Mouse (Mus musculus): ENCODE measurements around the gene Esr1.

Esr1 gene

DNA sequence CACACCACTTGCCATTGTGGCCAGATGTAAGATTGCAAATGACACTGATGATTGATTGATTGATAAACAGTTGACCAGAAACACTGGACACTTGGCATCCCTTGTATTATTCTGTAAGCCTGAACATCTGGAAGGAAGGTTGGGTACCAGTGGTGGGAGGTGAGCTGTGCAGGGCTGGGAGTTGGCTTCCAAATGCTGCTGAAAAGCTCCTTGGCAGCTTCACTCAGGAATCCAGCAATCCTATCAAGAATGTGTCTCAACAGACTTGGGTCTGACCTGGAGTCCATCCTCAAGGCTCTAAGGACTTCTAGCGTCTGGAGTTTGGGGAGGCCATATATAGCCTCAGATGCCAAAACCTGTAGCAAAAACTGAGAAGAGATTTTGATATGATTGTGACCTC lies 403.6 kb downstream of the Esr1 start:
- WGBS, result 79% methylated on average over 1 of the region's 1 CpGs

DNA sequence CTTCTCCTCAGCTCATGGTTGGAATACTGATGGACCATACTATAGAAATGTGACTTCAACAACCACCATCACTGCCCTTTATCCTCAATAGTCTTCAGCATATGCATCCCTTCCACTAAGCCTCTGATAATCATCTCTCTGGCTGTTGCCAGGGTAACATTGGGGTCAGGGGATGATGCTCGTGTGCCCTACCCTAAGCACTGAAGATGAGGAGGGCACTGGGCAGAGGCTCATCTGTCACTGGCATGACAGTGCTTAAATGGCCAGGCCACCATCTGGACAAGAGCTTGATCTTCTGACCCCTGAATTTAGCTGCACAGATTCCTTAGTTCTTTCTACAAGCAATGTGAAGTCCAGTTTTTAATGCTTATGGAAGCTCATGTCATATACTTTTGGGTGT lies 405.8 kb downstream of the Esr1 start:
- WGBS, result 82% methylated on average over 1 of the region's 1 CpGs

DNA sequence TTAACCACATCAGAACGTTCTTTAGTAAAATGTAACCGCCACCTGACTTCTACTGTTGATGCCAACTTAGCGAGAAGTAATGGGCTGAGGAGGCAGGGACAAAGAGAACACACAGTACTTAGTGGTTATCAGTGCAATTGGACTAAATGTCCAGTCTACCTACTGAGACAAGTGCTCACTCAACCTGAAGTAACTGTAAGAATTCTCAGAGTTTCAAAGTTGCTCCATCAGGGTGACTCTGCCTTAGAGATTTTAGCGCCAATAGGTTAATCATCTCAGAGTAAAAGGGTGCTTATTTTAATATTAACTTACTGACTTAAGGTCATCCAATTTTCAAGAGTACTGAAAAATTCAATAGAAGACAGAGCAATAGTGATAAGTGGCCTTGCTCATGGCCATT lies 414.5 kb downstream of the Esr1 start:
- WGBS, result 87% methylated on average over 4 of the region's 4 CpGs

DNA sequence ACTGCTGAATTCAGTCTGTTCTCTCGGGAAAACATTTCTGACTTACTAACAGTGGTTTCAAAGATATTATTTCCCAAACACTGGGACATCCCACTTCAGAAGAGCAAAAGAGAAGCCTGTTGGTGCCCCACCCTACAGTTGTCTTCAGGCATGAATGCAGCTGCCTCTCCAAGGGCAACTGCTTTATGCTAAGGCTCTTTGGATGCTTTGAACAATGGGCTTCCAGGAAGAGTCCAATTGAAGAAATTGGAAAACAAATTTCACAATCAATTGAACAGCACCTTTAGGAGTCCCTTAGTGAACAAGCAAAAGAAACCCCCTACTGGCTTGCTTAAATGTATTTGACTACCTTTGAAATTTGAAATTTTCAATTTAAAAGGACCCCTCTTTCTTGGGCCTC lies 415.8 kb downstream of the Esr1 start:
- 74% methylated on average over 1 of the region's 1 CpGs for WGBS

DNA sequence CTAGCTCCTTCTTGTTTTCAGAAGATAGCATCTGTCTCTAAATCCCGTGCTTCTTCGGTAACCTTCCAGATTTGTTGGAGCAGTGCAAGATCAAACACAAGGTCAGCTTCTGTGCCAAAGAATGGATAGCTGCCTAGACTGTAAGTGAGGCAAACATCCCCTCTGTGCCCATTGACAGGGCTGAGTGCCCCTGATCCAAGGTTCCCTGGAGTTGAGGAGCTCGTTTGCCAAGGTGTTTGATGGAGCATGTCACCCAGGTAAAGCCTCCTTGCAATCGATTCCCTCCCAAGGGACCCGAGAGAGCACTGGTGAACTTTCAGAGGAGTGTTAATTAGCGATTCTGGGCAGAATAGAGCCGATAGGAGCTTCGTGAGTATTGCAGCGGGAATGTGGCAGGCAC lies 416.9 kb downstream of the Esr1 start:
- 84% methylated on average over 9 of the region's 9 CpGs for WGBS

DNA sequence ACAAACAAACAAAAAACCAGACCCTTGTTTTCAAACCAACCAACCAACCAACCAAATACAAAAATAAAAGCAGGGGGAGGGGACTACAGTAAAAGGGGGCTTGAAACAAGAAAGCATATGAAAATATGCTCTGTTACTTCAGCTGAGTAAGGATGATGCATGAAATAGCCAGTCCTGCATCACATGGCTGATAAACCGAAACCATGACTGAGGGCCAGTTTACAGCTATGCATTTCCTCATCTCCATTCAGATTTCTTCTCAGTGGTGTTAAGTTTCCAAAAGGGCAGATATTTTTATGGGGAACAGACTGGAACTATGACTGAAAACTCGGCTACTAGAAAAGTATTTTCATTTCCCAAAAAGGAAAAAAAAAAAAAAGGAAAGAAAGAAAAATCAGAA lies 417.8 kb downstream of the Esr1 start:
- 68% methylated on average over 2 of the region's 2 CpGs for WGBS

DNA sequence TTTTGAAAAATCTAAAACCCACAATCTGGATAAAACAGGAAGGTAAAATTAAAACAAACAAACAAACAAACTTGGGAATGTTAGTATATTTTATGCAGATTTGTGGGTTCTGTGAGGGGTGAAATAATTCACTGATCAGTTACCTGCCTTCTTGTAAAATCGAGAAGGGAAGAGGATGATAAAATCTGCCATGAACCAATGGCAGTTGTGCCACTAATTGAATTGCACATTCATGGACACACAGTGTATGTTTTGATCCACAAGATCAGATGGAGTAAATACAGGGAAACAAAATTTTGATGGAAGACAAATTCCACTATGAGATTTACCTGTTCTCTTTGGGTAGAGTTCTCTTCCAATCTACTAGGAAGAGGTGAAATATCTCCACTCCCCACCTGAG lies 418.5 kb downstream of the Esr1 start:
- WGBS, result 86% methylated on average over 1 of the region's 1 CpGs

DNA sequence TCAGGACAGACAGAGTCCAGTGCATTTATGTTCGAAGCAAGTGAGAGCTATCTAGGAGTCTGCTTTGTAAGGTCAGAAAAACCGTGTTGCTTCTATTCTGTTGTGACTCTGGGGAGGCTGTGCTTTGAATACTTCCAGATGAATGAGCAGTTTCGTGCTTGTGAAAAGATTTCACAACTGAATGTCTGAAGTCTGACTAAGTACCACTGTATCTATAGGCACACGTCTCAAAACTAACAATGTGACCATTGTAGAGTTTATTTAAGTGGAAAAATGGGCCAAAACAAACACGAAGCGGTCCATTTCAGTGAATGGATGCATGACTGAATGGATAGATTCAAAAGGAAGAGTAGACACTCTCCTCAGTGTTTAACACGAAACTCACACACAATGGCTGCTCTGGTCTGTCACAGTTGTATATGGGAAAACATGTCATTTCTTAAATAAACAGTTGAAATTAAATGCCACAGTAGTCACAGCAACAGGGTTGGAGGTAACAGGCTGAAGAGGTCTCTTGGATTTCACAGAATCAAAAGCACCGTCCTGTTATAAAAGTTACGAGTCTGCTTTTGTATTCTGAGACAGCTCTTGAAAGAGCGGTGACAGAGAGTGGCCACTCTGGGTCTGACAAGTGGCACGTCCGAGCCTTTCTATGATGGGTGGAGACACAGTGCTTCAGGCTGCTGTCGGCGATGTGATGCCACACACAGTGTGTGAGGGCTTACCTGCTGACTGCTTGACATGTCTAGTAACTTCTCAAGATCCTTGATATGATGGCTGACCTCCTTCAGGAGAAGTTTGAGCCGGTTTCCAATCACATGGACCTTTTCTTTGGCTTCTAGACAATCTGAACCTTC lies 421.0 kb downstream of the Esr1 start:
- 69% methylated on average over 15 of the region's 15 CpGs for WGBS

DNA sequence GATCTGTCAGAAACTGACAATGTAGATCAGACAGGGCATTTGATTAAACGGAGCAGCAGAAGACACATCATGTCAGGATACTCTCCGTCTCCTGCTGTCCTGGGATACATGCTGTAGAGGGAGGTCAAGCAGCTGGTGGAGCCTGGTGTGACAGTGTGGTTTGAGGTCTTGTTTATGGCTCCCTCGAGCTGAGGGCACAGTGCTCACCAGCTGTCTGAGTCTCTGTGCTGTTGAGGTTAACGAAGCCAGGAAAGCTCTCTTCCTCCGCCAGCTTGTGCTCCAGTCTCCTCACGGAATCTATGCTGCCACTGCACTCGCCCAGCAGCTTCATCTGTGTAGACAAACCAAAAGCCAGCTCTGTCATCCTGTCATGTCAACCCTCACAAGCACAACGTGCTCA lies 429.9 kb downstream of the Esr1 start:
- 71% methylated on average over 8 of the region's 8 CpGs for WGBS

DNA sequence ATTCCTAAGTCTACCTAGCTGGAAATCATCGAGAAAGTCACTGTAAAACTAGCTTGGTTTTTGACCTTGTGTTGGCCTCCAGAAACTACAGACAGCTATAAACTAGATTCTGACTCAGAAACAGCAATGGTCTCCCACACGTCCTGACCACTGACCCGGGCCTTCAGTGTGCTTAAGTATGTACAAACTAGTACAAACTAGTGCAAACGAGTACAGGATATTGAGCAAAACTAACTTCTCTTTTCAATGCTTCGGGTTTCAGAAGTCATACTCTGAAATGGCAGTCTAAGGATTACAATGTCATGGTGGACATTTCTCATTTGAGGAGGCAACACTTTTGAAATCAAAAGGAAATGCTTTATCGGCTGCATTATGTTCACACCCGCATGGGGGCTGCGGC lies 433.1 kb downstream of the Esr1 start:
- WGBS, result 91% methylated on average over 8 of the region's 8 CpGs

DNA sequence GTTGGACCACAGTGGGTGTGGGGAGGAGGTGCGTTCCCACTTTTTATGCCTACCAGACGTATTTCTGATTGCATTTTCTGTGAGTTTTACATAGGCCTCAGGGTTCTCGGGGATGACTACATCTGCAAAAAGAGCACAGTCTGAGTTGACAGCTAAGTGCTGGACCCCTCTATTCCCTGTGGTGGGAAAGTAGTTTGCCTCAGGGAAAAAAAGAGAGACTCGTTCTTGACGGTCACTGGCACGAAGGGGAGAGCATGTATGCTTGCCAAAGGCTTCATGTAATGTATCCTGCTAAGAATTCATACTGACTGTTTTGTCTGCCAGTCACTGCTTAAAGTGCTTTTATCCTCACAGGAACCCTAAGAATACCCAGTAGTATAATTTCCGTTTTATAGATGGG lies 433.8 kb downstream of the Esr1 start:
- 57% methylated on average over 7 of the region's 7 CpGs for WGBS

DNA sequence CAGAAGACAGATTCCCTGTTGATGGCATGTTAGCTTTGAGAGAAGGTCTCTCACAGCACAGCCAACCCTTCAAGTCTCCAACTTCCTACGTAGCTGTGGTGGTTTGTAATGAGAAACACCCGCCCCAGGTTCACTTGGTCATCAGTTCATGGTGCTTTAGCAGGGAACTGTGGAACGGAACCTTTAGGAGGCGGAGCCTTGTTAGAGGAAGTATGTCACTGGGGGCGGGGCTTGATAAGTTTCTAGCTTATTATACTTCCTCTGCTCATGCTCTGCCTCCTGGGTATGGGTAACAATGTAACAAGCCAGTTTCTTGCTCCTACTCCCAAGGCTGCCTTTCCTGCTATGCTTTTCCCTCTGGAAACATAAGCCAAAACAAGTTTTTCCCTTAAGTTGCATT lies 434.3 kb downstream of the Esr1 start:
- 88% methylated on average over 5 of the region's 5 CpGs for WGBS
